Mouse (Mus musculus) adrenal gland, postnatal 36 days (tissue): ENCODE data around the gene Otoa. TPM values are rescaled to one million over a fixed set of nuclear protein-coding genes. Genes with fewer than 3 reads are reported as not detected.

Source experiments
- total RNA-seq, 2 experiments: library from RNA; stranded (reverse); gene quantifications; 2 replicates each; pipeline ENCODE4 v1.2.3; 2021

Gene Otoa
- total RNA-seq, 2 experiments from 2014 or later: 0.43 to 0.82 TPM

Other genes with a start within 250 kb of the Otoa start
- 10 to 100 TPM; 25.6 to 51.8 TPM for gene Eef2k, start 238.8 kb upstream of the Otoa start, total RNA-seq
- 10 to 100 TPM; 23.1 to 25.9 TPM for gene Polr3e, start 163.9 kb upstream of the Otoa start, total RNA-seq
- 10 to 100 TPM in 1 of 2 experiments, 1 to 10 TPM in 1; 4.9 to 15.0 TPM for gene Cdr2, start 99.3 kb upstream of the Otoa start, total RNA-seq
- gene Mfsd13b, start 99.1 kb upstream of the Otoa start, total RNA-seq: not detected
- 100 to 1,000 TPM; 107 to 136 TPM for gene Mettl9, start 47.2 kb upstream of the Otoa start, total RNA-seq
- 1 to 10 TPM; 1.6 to 2.7 TPM for gene Igsf6, start 7.1 kb upstream of the Otoa start, total RNA-seq